Mouse (Mus musculus) adrenal gland, postnatal 4 days (tissue): ENCODE results near the gene Ikzf3. TPM values are rescaled to one million over a fixed set of nuclear protein-coding genes. Genes with fewer than 3 reads are reported as not detected.

ENCODE experiments used
- DNase-seq, 2 experiments: peaks; one replicate each; pipeline ENCODE4 v3.0.0; 2021 to 2022; ENCODE audit warnings: low spot score in 2 of 2, mixed read lengths in 2 of 2
- total RNA-seq, 2 experiments: library from RNA; stranded (reverse); gene quantifications; 2 replicates each; pipeline ENCODE4 v1.2.3; 2021

Ikzf3 gene
- total RNA-seq, 2 experiments from 2014 or later: 0.36 to 1.4 TPM

GRCm38 (mm10) chr11:98520468-98520867, 25.4 kb downstream of the Ikzf3 start:
- no peak for DNase-seq

GRCm38 (mm10) chr11:98513356-98513936, 32.4 kb downstream of the Ikzf3 start:
- DNase-seq: no peak

GRCm38 (mm10) chr11:98512881-98513280, 33.0 kb downstream of the Ikzf3 start:
- DNase-seq: no peak

- DNase-seq: no peak
These were observed 35.7 kb downstream of the Ikzf3 start for GRCm38 (mm10) chr11:98510125-98510524.

- DNase-seq: no peak
These were observed 36.4 kb downstream of the Ikzf3 start for GRCm38 (mm10) chr11:98509434-98509833.

- DNase-seq: no peak
These were observed 40.9 kb downstream of the Ikzf3 start for GRCm38 (mm10) chr11:98504926-98505325.

GRCm38 (mm10) chr11:98497388-98498288, 48.2 kb downstream of the Ikzf3 start:
- no peak for DNase-seq

GRCm38 (mm10) chr11:98495176-98495719, 50.6 kb downstream of the Ikzf3 start:
- DNase-seq: no peak

GRCm38 (mm10) chr11:98493394-98493793, 52.4 kb downstream of the Ikzf3 start:
- no peak for DNase-seq

GRCm38 (mm10) chr11:98492959-98493358, 52.9 kb downstream of the Ikzf3 start:
- no peak for DNase-seq

GRCm38 (mm10) chr11:98491571-98491970, 54.3 kb downstream of the Ikzf3 start:
- no peak for DNase-seq

- DNase-seq: no peak
These were observed 57.1 kb downstream of the Ikzf3 start for GRCm38 (mm10) chr11:98488540-98489234.

GRCm38 (mm10) chr11:98487526-98488040, 58.2 kb downstream of the Ikzf3 start:
- no peak for DNase-seq

- DNase-seq: no peak
These were observed 60.1 kb downstream of the Ikzf3 start for GRCm38 (mm10) chr11:98485749-98486148.

GRCm38 (mm10) chr11:98482067-98482466, 63.8 kb downstream of the Ikzf3 start:
- no peak for DNase-seq

- DNase-seq: no peak
These were observed 64.6 kb downstream of the Ikzf3 start for GRCm38 (mm10) chr11:98481231-98481630.

GRCm38 (mm10) chr11:98479940-98480497, 65.8 kb downstream of the Ikzf3 start:
- DNase-seq: no peak

- no peak for DNase-seq
These were observed 66.5 kb downstream of the Ikzf3 start for GRCm38 (mm10) chr11:98479026-98479939.

- DNase-seq: no peak
These were observed 68.7 kb downstream of the Ikzf3 start for GRCm38 (mm10) chr11:98477011-98477701.
